Mouse (Mus musculus): Measurements from ENCODE around the gene Rdh14.
A peak's percentile ranks its signal among the peaks of the same experiment; 100 is the strongest.

Gene Rdh14

DNA sequence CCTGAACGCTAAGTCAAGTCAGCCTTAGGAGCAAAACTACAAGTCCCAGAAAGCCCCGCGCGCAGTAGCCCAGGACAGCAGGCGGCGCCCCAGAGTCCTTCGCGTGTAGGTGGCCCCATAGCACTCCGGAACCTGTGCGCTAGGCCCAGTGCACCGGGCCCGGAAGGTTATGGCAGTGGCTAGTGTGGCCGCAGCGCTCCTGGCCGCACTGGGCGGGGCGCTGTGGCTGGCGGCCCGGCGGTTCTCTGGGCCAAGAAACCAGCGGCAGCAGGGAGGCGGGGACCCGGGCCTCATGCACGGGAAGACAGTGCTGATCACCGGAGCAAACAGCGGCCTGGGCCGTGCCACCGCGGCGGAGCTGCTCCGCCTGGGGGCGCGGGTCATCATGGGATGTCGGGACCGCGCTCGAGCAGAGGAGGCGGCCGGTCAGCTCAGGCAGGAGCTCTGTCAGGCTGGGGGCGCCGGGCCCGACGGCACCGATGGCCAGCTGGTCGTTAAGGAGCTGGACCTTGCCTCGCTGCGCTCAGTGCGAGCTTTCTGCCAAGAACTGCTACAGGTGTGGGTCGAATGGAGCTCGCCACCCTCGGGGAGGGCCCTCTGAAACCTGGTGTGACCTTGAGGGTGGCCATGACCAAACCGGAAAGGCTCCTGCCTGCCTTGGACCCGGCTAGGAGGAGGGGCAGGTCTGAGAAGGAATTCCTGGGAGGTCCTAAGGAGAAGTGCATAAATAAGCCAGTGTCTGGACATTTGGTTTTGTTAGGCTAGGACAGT, at the start of gene Rdh14:
Gene Rdh14, plus strand, starts transcription at position 102 of the 771 bp plus-strand sequence.
- DNase-seq (ENCODE audit: low spot score in 2 of 2), result peak; percentile 91 to 95

DNA sequence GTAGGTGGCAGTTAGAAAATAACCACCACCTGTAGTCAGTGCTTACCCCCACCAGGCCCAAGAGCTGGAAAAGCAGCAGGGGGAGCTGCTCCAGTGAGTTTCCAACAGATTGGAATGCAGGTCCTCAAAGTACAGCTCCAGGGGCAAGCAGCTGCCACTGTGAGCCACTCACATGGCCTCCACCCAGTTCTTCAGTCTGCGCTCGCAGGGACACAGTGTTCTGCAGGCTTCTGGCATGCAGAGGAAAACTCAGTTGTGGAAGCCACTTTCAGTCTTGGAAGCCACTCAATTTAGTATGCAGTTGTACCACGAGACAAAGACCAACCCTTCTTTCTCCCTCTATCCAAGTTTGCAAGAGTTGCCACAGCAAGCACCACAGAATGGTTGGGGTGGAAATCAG, 39.9 kb upstream of the Rdh14 start:
- no peak for DNase-seq (ENCODE audit: low spot score in 2 of 2)

DNA sequence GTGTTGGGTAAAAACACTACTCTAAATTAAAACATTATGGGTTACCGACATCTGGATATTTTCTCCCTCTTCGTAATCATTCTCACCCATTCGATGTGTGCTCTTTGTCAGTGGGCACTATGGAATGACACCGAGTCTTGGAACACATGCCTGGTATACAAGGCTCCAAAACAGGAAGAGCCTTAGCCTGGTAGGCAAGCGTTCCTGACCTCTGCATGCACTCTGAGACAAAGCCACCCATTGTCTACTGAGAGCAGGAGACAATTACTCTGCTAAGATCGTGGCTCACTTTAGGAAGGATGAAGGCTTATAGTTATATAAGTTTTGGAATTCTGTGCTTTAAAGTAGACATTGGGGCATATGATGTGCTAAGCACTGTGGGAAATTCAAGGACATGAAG, 32.8 kb upstream of the Rdh14 start:
- no peak for DNase-seq (ENCODE audit: low spot score in 2 of 2)

DNA sequence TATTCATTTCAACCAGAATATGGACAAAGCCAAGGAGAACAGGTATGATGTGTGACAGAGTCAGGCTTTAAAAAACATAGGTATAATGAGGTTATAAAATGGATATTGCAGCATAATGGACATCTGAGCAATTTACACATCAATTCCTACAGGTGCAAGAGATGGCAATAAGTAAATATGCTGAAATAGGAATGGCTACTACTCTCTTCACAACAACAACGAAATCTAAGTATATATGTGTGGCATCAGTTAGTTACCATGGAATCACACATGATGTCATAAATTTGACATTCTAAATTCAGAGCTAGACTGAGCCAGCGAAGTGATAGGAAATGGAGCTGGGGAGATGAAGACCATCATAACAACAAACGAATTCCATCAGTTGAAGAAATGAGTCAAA, 20.9 kb upstream of the Rdh14 start, which contains the start of gene Nt5c1b:
Gene Nt5c1b, plus strand, starts transcription at position 301 of the 400 bp plus-strand sequence.
- DNase-seq (ENCODE audit: low spot score in 2 of 2), result no peak

- no peak for DNase-seq (ENCODE audit: low spot score in 2 of 2)
These were observed 10.2 kb downstream of the Rdh14 start for GRCm38 (mm10) chr12:10400788-10401187.

DNA sequence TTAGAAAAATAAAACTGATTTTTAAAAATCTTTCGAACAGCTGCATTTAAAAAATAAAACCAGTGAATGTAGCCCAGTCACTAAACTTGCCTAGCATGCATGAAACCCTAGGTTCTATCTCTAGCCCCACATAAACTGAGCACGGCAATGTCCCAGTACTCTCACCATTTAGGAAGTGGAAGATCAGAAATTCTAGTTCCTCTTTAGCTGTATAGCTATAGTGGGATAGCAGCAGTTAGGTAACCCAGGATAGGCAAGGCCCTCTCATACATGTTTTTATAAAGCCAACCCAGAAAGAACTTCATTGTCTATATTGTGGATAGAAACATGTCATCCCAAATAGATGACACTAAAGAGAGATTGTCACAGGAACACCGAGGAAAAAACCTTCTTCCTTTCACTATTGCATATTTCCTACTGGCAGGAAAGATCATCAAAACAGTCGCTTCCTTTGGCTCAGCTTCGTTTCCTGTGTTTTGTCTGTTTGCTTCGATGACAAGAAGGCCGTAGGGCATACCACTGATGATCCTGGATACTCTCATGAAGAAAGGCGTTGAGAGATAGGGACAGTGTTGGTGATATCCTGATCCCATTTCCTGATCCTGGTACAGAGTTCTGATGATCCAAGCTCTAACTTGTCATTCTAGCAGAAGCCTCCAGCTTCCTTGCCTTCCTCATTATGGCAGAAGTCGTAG, 12.0 kb downstream of the Rdh14 start:
- DNase-seq (ENCODE audit: low spot score in 2 of 2), result no peak

DNA sequence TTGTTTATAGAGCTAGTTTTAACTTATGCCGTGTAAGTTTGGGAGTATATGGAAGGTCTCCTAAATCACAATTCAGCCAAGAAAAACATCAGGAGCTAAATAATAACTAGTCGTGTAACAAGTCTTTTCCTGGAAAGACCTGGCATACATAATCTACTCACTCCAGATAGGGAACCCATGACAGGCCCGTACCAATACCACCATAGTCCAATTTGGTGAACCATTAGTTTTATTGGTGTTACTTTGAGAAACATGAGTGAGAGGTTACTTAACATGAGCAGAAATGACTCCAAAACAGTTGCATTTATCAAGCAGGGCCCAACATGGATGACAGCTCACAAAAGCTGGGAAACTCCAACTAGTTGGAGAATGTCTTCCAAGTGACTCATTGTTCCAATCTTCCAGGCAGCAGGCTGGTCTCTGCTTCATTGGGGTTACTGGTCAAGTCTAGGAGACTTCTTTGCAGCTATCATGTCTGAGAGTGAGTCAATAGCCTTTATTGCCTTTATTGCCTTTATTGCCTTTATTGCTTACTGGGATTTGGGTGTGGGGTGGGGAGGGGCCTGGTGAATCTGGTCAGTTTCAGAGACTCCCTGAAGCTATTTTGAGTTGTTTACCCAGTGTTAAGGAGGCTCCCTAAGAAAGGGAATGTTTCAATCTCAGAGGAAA, 20.1 kb downstream of the Rdh14 start:
- no peak for DNase-seq (ENCODE audit: low spot score in 2 of 2)

DNA sequence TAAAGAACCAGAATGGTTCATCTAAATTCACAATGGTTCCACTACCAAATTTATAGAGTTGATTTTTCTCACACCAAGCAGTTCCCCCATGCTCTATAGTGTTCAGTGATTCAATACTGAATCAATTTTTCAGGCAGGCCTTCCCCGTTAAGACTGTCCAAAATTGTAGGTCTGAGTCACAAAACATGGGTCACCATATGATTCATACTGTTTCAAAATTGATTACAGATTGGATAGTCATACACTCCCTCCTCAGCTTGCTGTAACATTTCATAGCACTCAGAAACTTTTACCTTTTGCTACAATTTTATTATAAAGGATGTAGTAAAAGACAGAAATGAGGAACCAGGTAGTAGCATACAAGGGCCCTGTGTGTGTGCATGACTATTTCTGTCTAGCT, 20.9 kb downstream of the Rdh14 start:
- DNase-seq (ENCODE audit: low spot score in 2 of 2), result no peak

DNA sequence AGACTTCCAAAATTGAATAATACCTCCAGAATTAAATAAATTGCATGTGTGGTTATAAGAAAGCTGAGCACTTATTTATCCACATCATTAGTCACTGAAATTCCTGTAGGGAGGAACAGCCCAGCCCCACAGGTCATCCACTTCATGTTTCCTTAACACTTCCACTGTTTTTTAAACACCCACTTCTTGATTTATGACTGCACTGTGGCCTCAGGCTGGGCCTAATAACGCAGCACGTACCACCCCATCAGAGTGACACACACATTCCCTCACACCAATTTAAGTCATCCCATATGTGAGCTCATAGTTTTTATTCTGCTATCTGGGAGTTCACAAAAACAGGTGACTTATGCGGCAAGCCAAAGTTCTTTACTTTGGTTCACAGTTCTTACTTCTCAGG, 31.8 kb downstream of the Rdh14 start:
- DNase-seq (ENCODE audit: low spot score in 2 of 2), result no peak

DNA sequence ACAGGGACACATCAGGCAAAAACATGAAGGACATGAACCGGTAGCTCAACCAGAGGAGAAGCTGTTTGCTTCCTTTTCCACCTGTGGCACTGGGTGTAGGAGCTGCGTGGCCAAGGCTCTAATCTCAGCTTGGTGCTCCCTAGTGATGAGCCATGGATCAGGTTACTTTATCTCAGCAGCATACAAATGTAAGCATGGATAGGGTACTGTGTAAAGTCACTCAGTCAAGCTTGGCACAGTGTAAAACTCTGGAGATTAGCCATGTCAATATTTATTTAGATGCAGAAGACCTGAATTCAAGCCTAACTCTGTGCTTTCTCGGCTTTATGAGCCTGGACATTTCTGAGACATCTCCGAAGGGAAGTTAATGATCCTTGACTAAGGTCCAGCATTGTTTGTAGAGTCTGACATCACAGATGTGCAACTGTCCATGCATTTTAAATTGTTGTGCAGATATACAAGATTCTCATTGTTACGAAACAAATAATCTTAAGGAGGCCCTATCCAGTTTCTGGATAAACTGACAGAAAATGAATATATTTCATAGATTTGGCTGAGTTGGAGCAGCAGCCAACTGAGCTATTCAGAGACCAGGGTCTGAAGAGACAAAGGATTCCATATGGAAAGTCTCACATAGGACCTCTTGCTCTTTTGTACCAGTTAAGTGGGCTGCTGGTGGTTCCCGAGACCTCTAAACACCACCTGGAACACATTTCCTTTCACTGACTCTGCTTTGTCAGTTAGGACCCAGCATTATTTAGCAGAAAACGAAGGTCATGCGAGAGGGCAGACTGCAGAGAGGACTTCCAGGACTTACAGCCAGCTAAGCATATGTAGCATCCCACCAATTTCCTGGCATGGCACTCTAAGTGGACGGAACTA, 35.7 kb downstream of the Rdh14 start:
- DNase-seq (ENCODE audit: low spot score in 2 of 2), result no peak

GRCm38 (mm10) chr12:10430999-10431398, 40.4 kb downstream of the Rdh14 start:
- DNase-seq (ENCODE audit: low spot score in 2 of 2), result no peak

- peak; percentile 86 to 90 for DNase-seq (ENCODE audit: low spot score in 2 of 2)
These were observed 47.8 kb downstream of the Rdh14 start for GRCm38 (mm10) chr12:10438054-10439001.

DNA sequence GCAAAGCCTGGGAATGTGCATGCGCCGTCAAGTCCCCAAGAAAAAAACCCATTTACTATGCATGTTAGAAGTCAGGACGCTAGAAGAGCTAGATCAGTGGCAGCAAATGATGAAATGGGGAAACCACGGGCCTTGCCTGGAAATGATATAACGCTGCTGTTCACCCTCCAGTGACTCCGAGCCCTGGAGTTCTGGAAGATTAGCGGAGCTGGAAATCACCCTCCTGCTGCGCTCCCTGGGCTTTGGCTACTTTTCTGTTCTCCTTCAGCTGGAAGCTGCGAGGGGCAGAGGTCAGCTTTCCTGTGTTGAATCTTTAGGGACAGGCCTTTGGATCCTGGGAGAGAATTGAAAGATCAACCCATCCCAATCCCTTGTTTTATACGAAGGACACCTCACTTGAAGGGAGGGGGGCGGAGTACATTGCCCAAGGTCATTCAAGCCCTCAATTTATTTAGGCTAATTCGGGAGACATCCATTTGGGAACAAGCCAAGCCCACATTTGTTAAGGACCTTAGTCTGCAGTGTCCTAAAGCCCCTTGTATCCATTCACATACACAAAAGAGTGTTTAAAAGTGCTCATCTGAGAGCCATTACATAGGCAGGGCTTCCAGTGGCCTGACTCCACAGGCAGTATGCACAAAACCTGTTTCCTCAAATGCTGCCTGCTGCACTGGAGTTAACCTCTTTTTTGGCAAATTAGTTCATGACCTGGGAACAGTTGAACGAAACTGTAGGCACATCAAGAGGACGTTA, 49.1 kb downstream of the Rdh14 start:
- DNase-seq (ENCODE audit: low spot score in 2 of 2), result no peak
